Mouse (Mus musculus): ENCODE results near the gene Selenom. TPM values are rescaled to one million over a fixed set of nuclear protein-coding genes. Genes with fewer than 3 reads are reported as not detected.

Selenom gene
- polyA plus RNA-seq, 2 experiments from 2014 or later: 7.6 to 8.9 TPM

DNA sequence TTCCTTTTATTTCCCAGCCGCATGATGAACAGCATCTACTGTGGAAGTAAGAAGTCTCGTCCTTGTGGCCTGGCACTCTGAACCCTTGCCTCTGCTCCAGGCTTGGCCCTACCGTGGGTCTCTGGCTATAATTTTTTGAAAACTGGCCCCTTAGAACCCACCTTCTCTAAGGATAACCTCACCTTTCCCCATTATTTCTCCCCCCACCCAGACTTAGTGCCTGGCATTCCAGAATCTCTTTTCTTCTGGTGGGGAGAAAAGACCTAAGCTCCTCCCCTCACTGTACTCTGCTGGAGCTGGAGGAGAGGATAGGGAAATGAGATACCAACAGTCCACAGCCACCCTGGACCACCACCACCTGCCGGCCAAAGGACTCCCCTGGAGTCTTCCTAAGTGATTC, 732 bp downstream of the Selenom start:
- ATAC-seq: no peak

DNA sequence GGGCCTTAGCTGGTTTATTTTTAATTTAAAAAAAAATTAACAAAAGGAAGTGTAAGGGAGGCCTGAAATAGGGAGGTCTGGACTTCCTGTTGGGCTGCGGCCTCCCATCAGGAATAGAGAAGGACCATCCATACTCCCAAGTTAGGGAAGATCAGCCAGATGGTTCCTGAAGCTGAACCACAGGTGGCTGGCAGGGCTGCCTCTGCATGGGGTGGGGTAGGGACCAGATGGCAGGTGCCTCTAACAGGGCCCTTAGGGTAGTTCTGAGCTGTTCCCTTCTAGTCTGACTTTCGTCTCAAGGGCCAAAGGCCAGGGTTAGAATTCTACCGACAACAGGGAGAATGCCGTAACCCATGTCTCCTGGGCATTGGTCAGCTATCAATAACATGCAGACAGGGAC, 1.2 kb downstream of the Selenom start:
- no peak for ATAC-seq

DNA sequence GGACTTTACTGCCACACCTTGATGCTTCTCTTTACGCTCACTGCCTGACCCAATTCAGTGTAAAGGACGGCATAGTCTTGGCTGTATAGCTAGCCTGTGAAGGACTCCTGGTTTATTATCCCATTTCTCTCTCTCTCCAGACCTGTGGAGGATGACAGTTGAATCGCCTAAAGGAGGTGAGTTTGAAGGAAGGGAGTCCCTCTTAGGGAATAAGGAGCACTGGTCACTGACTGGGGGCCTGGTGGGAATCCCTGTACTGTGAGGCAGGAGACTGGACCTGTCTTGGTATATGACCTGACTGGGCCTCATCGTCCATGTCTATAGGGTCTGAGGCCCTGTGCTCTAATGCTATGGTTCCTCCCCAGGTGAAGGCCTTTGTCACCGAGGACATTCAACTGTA, 1.6 kb downstream of the Selenom start:
- no peak for ATAC-seq

DNA sequence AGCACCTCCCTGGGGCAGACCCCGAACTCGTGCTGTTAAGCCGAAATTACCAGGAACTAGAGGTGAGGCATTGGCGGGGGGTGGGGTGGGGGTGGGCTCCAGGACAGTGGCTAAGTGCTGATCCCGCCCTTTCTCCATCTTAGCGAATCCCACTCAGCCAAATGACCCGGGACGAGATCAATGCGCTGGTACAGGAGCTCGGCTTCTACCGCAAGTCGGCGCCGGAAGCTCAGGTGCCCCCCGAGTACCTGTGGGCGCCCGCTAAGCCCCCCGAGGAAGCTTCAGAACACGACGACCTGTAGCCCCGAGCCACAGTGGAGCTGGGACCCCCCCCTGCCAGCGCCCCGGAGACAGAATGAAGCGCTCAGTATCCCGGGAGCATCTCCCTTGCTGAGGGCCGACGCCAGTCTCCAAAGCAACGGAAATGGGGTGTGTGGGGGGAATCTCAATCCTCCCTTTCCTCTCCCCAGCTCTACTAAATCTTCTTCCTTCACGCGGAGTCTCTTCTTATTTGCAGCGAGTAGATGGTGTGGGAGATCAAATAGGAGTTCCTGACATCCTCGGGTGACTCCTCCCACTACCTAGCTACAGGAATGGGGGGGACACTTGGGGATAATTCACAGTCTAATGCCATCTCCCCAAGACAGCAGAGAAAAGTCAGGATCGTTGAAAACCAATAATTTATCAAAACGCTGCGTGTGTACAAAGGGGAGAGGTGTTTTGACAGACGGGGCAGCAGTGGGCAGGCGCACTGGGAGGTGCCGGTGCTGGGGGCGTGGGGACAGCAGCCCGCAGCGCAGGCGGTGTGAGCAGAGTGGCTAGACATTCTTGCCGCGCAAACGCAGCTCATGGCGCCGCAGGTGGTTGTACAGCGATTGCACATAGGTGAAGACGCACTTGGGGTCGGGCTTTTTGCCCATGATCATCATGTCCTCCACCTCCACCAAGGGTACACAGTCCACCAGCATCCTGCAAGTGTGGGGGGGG, 2.7 kb downstream of the Selenom start:
- ATAC-seq: peak; percentile 46

DNA sequence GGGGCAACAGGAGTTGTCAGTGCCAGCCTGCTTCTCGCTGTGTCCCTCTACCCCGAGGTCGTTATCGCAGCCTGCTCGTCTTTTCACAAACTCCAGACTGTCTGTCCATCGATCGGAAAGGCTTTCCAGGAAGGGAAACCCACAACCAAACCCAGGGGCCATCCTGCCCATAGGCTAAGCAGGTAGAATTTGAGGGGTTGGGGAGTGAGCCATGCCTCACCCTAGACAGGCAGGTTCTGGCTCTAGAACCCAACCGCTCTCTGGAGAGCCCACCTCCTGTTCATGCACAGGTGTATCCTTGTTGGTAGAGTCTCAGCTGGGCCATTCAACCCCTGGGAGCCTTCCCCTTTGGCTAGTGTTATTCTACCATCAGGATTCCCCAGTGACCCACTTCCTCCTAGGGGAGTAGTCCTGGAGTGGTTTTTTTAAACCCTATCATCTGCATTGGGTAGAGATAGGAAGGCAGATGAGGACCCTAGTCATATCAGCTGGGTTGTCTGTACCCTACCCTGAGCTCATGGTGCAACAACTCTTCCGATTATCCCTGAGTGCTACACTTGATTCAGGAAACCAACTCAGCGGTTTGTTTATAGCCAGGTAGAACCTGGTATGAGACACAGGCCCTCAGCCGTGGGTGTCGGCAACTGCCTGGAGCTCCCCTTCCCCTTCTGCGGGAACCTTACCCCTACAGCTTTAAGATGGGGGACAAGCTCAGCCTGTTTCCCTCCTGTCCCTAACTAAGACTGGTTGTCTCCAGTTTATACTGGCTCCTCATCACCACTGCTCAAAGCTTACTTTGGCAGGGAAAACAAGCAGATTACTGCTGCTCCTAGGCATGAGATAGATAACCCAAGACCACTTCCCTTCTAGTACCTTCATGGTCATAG, 3.6 kb downstream of the Selenom start:
- no peak for ATAC-seq

DNA sequence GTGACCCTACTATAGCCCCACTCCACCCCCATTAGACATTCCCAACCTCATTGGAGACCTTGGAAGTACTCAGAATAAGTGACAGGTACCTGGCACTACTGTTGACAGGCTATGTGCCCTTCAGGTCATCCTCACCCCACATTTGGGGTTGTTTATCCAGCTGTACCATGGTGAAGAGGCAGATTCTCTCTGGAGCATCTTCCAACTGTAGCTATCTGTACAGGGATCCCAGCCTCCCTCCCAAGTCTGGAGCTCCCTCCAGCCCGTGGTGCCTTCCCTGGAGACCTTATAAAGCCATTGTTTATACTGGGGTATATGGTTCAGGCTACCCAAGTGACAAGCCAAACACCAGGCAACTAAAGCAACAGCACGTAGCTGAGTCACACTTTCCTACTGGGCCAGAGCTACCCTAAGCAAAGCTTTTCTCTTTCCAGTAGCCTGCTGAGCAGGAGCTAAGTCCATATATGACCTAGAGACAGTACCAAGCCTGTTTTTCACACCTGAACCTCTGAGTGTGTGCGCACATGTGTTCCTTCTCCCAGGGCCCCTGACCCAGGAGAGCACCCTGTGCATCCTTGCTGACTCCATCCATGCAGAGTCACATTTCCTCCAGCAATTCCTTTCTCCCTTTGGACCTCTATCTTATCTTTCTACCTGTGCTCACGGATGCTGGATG, 4.7 kb downstream of the Selenom start:
- no peak for ATAC-seq

DNA sequence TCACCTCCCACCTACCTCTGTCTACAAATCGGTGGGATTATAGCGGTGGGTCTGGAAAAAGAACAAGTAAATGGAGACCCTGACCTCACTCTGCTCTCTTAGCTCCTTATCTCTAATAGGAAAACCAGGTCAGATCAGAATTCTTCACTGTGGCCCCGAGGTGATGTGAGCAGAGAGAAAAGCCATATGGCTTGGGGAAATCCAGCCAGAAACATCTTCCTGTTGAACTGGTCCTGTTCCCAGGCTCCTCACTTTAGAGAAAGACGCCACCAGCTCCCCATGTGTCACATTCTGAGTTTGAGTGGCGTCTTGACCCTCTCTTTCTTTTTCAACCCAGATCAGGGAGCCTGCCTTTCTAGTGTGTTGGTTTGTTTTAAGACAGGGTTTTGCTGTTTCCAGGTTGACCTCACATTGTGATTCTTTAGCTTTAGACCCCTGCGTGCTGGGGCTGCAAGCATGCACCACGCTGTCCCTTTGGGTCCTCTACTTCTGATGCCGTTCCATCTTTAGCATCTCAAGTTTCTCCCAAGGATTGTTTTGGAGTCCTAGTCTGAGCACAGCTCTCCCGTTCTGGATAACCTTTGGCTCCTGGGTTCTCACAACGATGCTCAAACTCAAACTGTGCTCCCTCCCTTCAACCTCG, 5.4 kb downstream of the Selenom start:
- no peak for ATAC-seq

DNA sequence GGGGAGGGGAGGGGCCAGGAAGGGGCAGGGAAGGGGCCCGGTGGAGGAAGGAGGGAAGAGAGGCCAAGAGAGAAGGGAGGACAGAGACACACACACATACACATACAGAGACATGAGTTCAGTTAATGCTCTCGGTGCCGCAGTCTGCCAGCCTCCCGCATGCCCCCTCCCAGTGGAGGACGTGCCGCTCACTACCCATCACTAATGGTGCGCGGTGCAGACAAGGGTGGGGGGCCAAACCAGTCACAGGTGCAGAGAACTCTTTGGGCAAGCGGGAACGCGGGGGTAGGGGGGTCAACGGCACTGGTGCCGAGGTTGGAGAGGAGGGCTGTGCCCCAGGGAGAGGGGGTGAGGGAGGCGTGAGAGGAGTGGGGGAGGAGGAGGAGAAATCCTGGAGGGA, 6.4 kb downstream of the Selenom start:
- ATAC-seq: no peak

DNA sequence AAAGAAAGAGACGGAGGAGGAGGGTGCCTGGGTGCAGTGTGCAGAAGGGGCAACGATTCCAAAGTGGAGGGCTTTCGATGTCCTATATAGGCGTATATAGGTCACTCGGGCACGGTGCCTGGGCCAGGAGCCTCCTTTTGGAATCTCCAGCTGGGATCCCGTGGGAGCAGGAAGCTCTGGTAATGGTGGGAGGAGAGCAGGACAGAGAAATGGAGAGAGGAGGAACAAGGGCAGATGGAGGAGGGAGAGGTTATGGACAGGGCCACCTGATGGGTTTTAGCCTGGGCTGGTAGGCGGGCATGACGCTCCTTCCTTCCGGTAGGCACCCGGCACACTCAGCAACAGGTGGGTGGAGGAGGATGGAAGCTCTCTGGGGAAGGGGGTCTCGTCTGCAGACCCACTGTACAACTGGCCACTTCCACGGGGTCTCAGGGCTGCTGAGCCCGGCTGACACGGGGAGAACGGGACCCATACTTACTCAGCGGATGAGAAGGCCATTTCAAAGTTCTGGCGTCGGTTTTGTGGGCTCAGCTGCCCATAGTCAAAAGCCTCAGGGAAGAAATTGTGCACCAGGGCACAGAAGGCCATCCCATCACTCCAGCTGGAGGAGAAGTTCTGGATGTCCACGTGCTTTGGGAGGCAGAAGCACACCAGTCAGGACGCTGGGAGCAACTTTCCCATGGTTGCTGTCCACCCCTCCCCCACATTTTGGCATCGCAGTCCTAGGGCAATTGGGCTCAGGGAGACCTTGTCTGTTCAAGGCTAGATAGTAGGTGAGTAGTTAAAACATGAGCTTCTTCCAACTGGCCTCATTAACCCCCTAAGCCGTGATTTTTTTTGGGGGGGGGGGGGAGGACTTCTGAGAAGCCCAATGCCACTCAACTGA, 7.1 kb downstream of the Selenom start:
- ATAC-seq: no peak

DNA sequence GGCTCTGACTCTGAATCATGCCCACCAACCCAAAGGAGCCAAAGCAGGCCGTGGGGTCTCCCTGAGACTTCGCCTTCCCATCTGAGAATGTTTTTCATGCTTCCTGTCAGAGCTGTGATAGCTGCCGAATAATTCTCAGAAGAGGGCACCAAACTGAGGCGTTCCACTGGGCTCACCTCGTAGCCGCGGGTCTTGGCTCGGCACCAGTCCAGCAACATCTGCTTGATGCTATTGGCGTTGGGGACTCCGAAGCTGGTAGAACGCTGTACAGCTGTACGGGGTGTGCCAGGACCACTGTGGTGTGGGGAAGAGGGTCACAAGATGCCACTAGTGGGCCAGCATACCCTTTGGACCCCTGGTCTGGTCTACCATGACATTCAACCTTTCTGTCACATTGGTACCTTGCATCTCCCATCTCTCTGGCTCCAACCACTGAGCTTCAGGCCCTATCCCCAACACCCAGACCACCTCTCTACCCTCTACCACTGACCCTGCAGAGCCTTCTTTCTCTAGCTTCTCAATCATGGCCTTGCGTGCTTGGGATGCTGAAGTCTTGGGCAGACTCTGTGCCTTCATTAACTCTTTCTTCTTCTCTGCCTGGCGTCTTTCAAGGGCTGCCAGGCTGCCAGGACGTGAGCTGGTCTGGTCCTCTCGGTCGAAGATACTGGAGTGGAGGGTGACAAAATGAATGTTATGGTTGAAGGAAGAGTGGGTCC, 8.0 kb downstream of the Selenom start:
- ATAC-seq: no peak

DNA sequence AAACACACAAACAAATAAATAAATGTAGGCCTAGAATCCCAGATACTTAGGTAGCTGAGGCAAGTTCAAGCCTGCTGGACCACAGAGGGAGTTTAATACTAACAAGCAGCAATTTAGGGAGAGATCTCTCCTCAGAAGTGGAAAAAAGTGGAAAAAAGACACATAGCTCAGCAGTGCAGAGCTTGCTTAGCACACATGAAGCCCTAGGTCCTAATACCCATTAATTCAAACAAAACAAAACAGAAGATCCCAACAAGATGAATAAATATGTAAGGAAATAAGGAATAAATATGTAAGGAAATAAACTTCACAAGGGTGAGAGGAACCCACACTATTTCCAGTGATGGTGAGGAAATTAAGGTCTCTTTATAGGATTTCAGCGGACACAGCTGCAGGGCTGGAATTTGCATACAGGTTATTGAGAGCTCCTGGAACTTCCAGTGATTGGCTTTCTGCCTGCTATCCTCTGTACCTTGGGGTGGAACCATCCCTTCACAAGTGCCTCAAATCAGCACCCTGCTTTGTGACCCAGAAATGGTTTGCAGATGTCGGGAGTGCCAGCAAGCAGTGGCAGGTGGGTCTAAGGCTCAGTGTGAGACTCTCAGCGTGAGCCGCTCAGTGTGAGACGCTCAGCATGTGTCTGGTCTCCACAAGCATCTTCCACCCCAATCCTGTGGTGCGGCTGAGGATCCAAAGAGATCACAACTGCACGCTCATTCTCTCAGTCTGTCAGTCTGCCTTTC, 9.5 kb downstream of the Selenom start:
- no peak for ATAC-seq

DNA sequence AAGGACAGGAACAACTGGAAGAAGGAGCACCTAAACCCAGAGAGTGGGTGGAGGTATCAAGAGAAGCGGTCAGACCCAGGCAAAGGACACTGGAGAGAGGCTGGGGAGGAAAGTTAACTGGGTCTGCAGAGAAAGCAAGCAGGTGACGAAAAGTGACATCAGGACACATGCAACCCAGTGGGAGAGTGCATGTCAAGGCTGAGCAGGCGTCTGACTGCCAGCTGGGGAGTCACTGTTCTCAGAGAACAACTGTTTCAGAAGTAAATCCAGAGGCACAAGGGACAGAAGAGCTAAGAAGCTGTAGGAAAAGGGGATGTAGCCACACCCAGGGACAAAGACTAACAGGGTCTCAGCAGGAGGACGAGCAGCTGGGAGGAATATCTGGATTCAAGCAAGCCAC, 11.1 kb downstream of the Selenom start:
- ATAC-seq: no peak

DNA sequence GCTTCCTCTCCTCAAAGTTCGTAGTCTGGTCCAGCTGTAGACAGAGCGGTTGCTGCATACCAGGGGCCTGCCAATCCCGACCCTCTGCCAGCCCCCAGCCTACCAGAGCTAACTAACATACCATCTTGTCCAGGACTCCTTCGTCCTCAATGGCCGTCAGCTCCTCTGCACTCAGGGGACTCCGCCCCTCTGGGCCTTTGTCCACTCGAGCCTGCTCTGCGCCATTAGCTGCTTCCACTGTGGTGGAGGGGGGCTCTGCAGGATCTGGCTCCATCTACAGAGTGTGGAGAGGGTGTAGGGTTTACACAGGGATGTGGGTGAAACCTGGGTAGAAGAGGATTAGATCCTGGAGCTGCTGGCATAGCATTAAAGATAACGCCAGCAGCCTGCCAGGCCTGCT, 11.7 kb downstream of the Selenom start:
- no peak for ATAC-seq

DNA sequence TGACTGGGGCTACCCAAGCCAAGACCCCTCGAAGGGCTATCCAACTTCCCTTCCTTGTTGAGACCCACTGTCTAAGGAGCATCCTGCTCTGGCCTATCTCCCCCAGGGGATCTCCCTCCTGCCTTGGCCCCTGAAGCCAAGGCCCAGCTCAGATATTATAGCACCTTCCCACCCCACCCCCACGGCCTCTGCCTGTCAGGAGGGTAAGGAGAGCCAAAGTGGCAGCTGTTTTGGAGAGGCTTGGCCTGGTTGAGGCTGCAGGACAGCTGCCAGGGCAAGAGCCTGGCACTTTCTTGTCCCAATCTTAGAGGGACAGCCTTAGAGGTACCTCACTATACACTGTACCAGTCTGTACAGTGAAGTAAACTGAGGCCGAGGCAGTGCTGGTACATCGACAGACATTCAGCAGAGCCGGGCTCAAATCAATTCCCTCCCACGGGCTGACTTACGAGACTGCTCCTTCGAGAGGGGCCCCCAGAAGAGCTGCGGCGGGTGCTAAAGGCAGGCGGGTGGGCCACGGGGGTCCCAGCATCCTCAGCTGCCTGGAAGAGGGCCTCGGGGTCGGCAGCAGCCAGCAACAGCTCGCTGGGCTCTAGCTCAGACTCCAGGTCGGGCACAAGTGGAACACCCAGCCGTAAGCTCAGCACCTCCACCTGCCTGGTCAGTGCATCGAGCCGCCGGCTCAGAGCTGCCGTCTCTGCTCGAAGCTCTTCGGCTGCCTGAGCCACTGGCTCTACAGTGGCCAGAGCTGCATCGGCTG, 12.7 kb downstream of the Selenom start:
- no peak for ATAC-seq

DNA sequence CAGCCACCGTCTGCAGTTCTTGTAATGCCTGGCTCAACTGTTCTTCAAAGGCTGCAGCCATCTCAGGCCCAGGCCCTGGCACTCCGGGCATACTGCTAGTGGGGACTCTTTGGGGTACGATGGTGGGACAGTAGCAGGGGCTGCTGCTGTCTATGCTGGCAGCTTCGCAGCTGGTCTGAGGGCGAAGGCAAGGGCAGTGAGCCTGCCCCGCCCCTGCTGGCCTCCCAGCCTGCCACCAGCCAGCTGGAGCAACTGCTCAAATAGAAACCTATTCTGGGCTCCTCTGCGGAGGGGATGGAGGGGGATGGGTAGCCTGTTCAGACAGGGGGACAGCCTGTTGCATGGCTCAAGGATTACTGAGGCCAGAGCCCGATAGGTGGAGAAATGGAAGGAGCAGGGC, 13.3 kb downstream of the Selenom start:
- no peak for ATAC-seq

DNA sequence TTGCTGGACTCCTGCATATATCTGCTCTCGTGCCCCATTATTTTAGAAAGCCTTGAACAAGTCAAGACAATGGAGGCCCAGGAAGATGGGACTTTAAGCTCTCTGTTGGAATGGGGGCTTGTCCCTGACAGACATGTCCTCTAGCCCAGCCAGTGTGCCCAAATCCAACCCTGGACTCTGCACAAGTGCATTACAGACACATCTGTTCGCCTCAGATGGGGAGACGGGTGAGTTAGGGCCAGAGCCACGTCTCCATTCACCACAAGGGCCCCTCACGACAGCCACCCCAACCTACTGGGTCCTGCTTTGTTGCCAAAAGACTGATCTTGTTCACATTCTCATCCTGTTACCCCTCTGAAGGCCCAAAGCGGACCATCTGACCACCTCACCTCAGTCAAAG, 13.7 kb downstream of the Selenom start:
- no peak for ATAC-seq

DNA sequence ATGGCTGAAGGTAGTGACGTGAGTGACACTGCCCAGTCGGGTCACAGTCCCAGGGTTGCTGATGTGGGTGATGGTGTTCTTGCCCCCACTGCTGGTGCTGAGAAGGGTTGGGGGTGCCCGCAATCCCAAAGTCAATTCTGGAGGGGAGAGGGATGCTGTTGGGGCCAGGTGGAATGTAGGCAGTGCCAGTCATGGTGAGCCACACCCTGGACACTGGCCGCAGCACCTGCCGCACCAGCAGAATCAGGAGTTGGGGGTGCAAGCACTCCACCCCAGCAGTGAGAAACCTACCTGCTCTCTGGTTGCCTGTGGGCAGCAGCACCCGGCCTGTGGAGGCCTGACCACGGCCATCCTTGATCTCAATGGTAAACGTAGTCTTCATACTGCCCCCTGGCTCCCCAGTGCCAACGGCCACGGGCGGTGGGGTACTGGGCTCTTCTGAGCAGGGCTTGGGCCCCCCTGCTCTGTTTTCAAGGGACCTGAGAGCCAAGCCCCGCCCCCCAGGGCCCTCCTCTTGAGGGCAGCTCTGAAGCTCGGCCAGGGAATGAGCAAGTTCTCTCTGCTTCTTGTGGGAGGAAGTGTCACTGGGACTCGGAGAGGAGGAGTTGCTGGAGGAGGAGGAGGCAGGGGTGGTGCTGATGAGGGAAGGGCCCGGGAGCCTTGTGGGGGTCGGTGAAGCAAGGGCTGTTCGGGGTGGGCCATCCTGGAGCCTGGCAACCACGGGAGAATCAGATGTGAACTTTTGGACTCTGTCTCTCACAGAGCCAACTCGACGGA, 15.2 kb downstream of the Selenom start:
- ATAC-seq: no peak

DNA sequence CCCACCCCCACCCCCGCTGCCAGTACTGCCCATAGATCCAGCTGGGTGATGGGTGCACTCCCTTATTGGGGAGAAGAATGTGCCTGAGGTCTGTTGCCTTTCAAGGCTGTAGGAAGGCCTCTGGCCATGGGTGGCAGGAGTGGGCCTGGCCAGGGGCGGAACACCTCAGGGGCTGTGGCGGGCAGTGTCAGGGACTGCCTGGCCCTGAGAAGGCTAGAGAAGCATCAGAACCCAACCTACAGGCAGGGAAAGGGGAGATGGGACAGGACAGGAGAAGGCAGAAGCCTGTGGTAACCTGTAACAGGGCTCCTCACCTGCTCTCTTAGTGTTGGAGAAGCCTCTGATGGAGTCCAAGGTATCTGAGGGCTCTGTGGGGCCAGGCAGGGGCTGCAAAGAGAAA, 16.2 kb downstream of the Selenom start:
- no peak for ATAC-seq
